Mouse (Mus musculus) frontal cortex, postnatal 10 days (tissue): ENCODE measurements at regions not wholly inside any gene's neighbourhood (a gene's known extent, or its start where the extent isn't known, plus 50 kb on each side); places are given as distances from the start of the nearest gene placed in this dataset.

Source experiments
- DNase-seq, 2 experiments: peaks; one replicate each; pipeline ENCODE4 v3.0.0; 2022; ENCODE audit warnings: low spot score in 2 of 2, mixed read lengths in 1 of 2

GRCm38 (mm10) chr5:54888172-54888571 is 889.9 kb downstream of the Stim2 start:
- DNase-seq, result no peak

- peak in 1 of 2 experiments; percentile 6 for DNase-seq
Observed at GRCm38 (mm10) chr5:54894496-54895250, 896.4 kb downstream of the Stim2 start.
